Mouse (Mus musculus) gastrocnemius, postnatal 10 days (tissue): ENCODE measurements around the gene Eif4a2. TPM values are rescaled to one million over a fixed set of nuclear protein-coding genes. Genes with fewer than 3 reads are reported as not detected.

Experiments
- DNase-seq: peaks from one replicate; pipeline ENCODE4 v3.0.0; 2021; ENCODE audit warnings: mixed read lengths
- microRNA-seq, 2 experiments: library from miRNA; unstranded; fragments of <30 nt; microRNA quantifications; one replicate each; pipeline ENCODE4 v1.2.0; 2021
- total RNA-seq, 2 experiments: library from RNA; stranded (reverse); gene quantifications; 2 replicates each; pipeline ENCODE4 v1.2.3; 2021

Eif4a2 gene
- total RNA-seq, 2 experiments from 2014 or later = 272 to 309 TPM

GRCm38 (mm10) chr16:23136406-23136970 is 29.2 kb downstream of the Eif4a2 start:
- DNase-seq = no peak

GRCm38 (mm10) chr16:23140911-23141310 is 33.7 kb downstream of the Eif4a2 start:
- no peak for DNase-seq

- DNase-seq = no peak
These were observed 37.1 kb downstream of the Eif4a2 start for GRCm38 (mm10) chr16:23144326-23144725.

GRCm38 (mm10) chr16:23145211-23145610 is 38.0 kb downstream of the Eif4a2 start:
- DNase-seq = no peak

GRCm38 (mm10) chr16:23146280-23146679 is 39.0 kb downstream of the Eif4a2 start, which contains the start of gene Adipoq:
Adipoq (plus strand) TSS chr16:23146536.
- no peak for DNase-seq

- no peak for DNase-seq
These were observed 41.7 kb downstream of the Eif4a2 start for GRCm38 (mm10) chr16:23148936-23149335.

- no peak for DNase-seq
These were observed 42.2 kb downstream of the Eif4a2 start for GRCm38 (mm10) chr16:23149396-23149795.

GRCm38 (mm10) chr16:23151423-23151822 is 44.2 kb downstream of the Eif4a2 start:
- DNase-seq = no peak

GRCm38 (mm10) chr16:23154261-23154660 is 47.0 kb downstream of the Eif4a2 start:
- DNase-seq = no peak

- DNase-seq = no peak
These were observed 49.8 kb downstream of the Eif4a2 start for GRCm38 (mm10) chr16:23157013-23157412.

- DNase-seq = no peak
These were observed 51.0 kb downstream of the Eif4a2 start for GRCm38 (mm10) chr16:23158292-23158691.

- DNase-seq = no peak
These were observed 51.7 kb downstream of the Eif4a2 start for GRCm38 (mm10) chr16:23158957-23159356.

- DNase-seq = no peak
These were observed 52.5 kb downstream of the Eif4a2 start for GRCm38 (mm10) chr16:23159749-23160148.

- DNase-seq = no peak
These were observed 54.9 kb downstream of the Eif4a2 start for GRCm38 (mm10) chr16:23162116-23162515.

Small RNA genes within 50 kb of the gene (microRNA-seq; reads per million reads assigned to microRNA genes)
- gene Gm49346 = 0.64 to 1.5 reads per million in 2 experiments

Other genes with a start within 250 kb of the Eif4a2 start
- 1 to 10 TPM; 8.5 to 8.6 TPM for gene Tbccd1, start 249.8 kb upstream of the Eif4a2 start, total RNA-seq
- gene Dnajb11, start 249.6 kb upstream of the Eif4a2 start, total RNA-seq = 10 to 100 TPM; 39.5 to 43.3 TPM
- 10 to 100 TPM in 1 of 2 experiments, under 1 TPM in 1; 0.49 to 16.1 TPM for gene Ahsg, start 216.2 kb upstream of the Eif4a2 start, total RNA-seq
- gene Fetub, start 189.1 kb upstream of the Eif4a2 start, total RNA-seq = under 1 TPM in 1 of 2 experiments, not detected in 1; 0.54 TPM
- under 1 TPM in 1 of 2 experiments, not detected in 1; 0.34 TPM for gene Hrg, start 156.4 kb upstream of the Eif4a2 start, total RNA-seq
- under 1 TPM in 1 of 2 experiments, not detected in 1; 0.32 TPM for gene Kng2, start 78.0 kb upstream of the Eif4a2 start, total RNA-seq
- gene Kng1, start 49.6 kb upstream of the Eif4a2 start, total RNA-seq = 1 to 10 TPM in 1 of 2 experiments, not detected in 1; 1.7 TPM
- gene Rfc4, start 20.3 kb downstream of the Eif4a2 start, total RNA-seq = 1 to 10 TPM; 7.4 to 8.2 TPM
- gene Adipoq, start 39.1 kb downstream of the Eif4a2 start, total RNA-seq = 10 to 100 TPM; 12.4 to 15.1 TPM
- gene St6gal1, start 117.3 kb downstream of the Eif4a2 start, total RNA-seq = 1 to 10 TPM; 9.5 to 9.8 TPM